Mouse (Mus musculus): ENCODE measurements around the gene Slk.

DNA sequence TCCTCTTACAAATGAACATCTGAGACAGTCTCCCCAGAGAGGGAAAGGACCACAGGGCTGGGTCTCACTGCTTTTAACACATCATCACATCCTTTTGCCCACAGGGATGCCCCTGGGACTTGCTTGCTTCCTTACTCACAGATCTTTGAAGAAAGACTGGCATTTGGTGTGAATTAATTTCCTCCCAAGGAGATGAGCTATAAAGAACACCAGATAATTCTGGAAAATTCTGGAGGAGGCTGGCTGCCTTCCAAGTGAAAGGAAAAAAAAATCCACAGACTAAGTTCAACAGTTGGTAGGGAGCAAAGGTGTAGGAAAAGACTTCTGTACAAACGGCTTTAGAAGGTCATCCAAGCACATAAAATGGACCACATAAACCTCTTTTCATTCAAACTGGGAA is 45.3 kb upstream of the Slk start:
- TF ChIP-seq CTCF (IDR thresholded peaks at IDR 0.05; ENCODE audit: extremely low read depth, insufficient read length, insufficient replicate concordance, low read depth, low read length): no peak
- no peak for TF ChIP-seq POLR2A (IDR thresholded peaks at IDR 0.05; ENCODE audit: low read depth, low read length)
